Mouse (Mus musculus) CH12.LX (cell line): Measurements from ENCODE around the gene Ankrd10. TPM values are rescaled to one million over a fixed set of nuclear protein-coding genes. Genes with fewer than 3 reads are reported as not detected.

Experiments used
- DNase-seq: peaks from one replicate; pipeline ENCODE4 v3.0.0-alpha.2; 2013; ENCODE audit errors: extremely low read depth
- H3K27ac ChIP-seq: 2 replicates; pipeline ENCODE4 v1.5.1; 2012; ENCODE audit warnings: low read depth, mild to moderate bottlenecking, control low read depth, moderate library complexity; ENCODE audit not compliant: insufficient read depth
- H3K27me3 ChIP-seq: replicated peaks from 2 replicates; pipeline ENCODE3; 2012; ENCODE audit warnings: inconsistent platforms
- H3K36me3 ChIP-seq, 2 experiments: replicated peaks in 1 of 2; 2 replicates each; pipeline versions ENCODE3 to v1.6.1; 2012; ENCODE audit warnings: inconsistent platforms in 1 of 2, low read length in 1 of 2, mild to moderate bottlenecking in 1 of 2, mixed read lengths in 1 of 2, moderate library complexity in 1 of 2; ENCODE audit not compliant: control insufficient read depth in 1 of 2, insufficient read depth in 1 of 2
- H3K4me1 ChIP-seq, 2 experiments: 2 replicates each; pipeline ENCODE4 v1.6.1; 2012; ENCODE audit warnings: inconsistent platforms in 1 of 2, moderate library complexity in 1 of 2; ENCODE audit not compliant: insufficient read depth in 2 of 2, control insufficient read depth in 1 of 2
- H3K4me2 ChIP-seq: 2 replicates; pipeline ENCODE4 v1.6.1; 2012; ENCODE audit warnings: low read depth, mild to moderate bottlenecking, control low read depth; ENCODE audit not compliant: poor library complexity, insufficient read depth, severe bottlenecking
- H3K4me3 ChIP-seq, 3 experiments: fragments of 150-350 bp in 1 of 3; sonication (generic) in 1 of 3; replicated peaks in 1 of 3; 2 replicates each; pipeline versions ENCODE3 to v1.5.1; 2011 to 2012; ENCODE audit warnings: low read depth in 2 of 3, low read length in 2 of 3, mild to moderate bottlenecking in 2 of 3, moderate library complexity in 2 of 3, control low read depth in 1 of 3, improper control_type of control experiment in 1 of 3, inconsistent platforms in 1 of 3, mixed read lengths in 1 of 3; ENCODE audit not compliant: poor library complexity in 1 of 3
- H3K79me2 ChIP-seq: replicated peaks from 2 replicates; pipeline ENCODE4 v1.6.1; 2012; ENCODE audit warnings: mild to moderate bottlenecking, moderate library complexity; ENCODE audit not compliant: control insufficient read depth, poor library complexity, insufficient read depth, severe bottlenecking; ENCODE audit errors: extremely low read depth
- H3K9ac ChIP-seq: 2 replicates; pipeline ENCODE4 v1.6.1; 2012; ENCODE audit warnings: low read depth, mild to moderate bottlenecking, control low read depth, moderate library complexity; ENCODE audit not compliant: insufficient read depth
- H3K9me3 ChIP-seq: replicated peaks from 2 replicates; pipeline ENCODE3; 2012; ENCODE audit warnings: low read length, inconsistent platforms, mixed read lengths
- CHD1 ChIP-seq: IDR thresholded peaks from 2 replicates; pipeline ENCODE4 v1.6.1; 2012; ENCODE audit warnings: low read depth, low read length, improper control_type of control experiment, inconsistent platforms
- CHD2 ChIP-seq: IDR thresholded peaks from 2 replicates; pipeline ENCODE4 v1.6.1; 2011; ENCODE audit warnings: low read length, improper control_type of control experiment
- CTCF ChIP-seq, 2 experiments: IDR thresholded peaks in 1 of 2; conservative IDR thresholded peaks in 1 of 2; 2 replicates each; pipeline ENCODE4 v1.5.1; 2011 to 2012; ENCODE audit warnings: low read depth in 2 of 2, low read length in 2 of 2, improper control_type of control experiment in 1 of 2, inconsistent platforms in 1 of 2, mild to moderate bottlenecking in 1 of 2, moderate library complexity in 1 of 2
- E2F4 ChIP-seq: IDR thresholded peaks from 2 replicates; pipeline ENCODE4 v1.6.1; 2011; ENCODE audit warnings: low read depth, low read length, improper control_type of control experiment; ENCODE audit not compliant: insufficient replicate concordance
- ELF1 ChIP-seq: IDR thresholded peaks from 2 replicates; pipeline ENCODE4 v1.6.1; 2014; ENCODE audit warnings: low read depth, mild to moderate bottlenecking, inconsistent platforms, low read length, improper control_type of control experiment
- EP300 ChIP-seq: IDR thresholded peaks from 2 replicates; pipeline ENCODE4 v1.6.1; 2011; ENCODE audit warnings: low read length, improper control_type of control experiment
- GABPA ChIP-seq: IDR thresholded peaks from 2 replicates; pipeline ENCODE4 v1.6.1; 2012; ENCODE audit warnings: low read depth, low read length, improper control_type of control experiment, inconsistent platforms; ENCODE audit not compliant: insufficient replicate concordance
- JUN ChIP-seq: IDR thresholded peaks from 2 replicates; pipeline ENCODE4 v1.6.1; 2011; ENCODE audit warnings: low read depth, mild to moderate bottlenecking, low read length, improper control_type of control experiment, moderate library complexity; ENCODE audit not compliant: insufficient read depth
- JUND ChIP-seq: conservative IDR thresholded peaks from 2 replicates; pipeline ENCODE4 v1.6.1; 2011; ENCODE audit warnings: low read depth, low read length, improper control_type of control experiment
- MAFK ChIP-seq: IDR thresholded peaks from 2 replicates; pipeline ENCODE4 v1.6.1; 2011; ENCODE audit warnings: low read length, improper control_type of control experiment; ENCODE audit not compliant: insufficient replicate concordance
- MAX ChIP-seq: IDR thresholded peaks from 2 replicates; pipeline ENCODE4 v1.6.1; 2011; ENCODE audit warnings: low read length, improper control_type of control experiment
- MEF2A ChIP-seq: IDR thresholded peaks from 2 replicates; pipeline ENCODE4 v1.6.1; 2014; ENCODE audit warnings: low read depth, mild to moderate bottlenecking, inconsistent platforms, low read length, improper control_type of control experiment, borderline replicate concordance
- MXI1 ChIP-seq: IDR thresholded peaks from 2 replicates; pipeline ENCODE4 v1.6.1; 2011; ENCODE audit warnings: mild to moderate bottlenecking, low read depth, low read length, improper control_type of control experiment
- NELFE ChIP-seq: IDR thresholded peaks from 2 replicates; pipeline ENCODE4 v1.6.1; 2011; ENCODE audit warnings: low read depth, low read length, improper control_type of control experiment
- NRF1 ChIP-seq: IDR thresholded peaks from 2 replicates; pipeline ENCODE4 v1.6.1; 2014; ENCODE audit warnings: low read depth, mild to moderate bottlenecking, inconsistent platforms, low read length, improper control_type of control experiment, moderate library complexity
- RAD21 ChIP-seq: IDR thresholded peaks from 2 replicates; pipeline ENCODE4 v1.6.1; 2011; ENCODE audit warnings: low read depth, mild to moderate bottlenecking, low read length, improper control_type of control experiment, moderate library complexity
- SIN3A ChIP-seq: IDR thresholded peaks from 2 replicates; pipeline ENCODE4 v1.6.1; 2012; ENCODE audit warnings: low read length, improper control_type of control experiment, inconsistent platforms
- SMC3 ChIP-seq: IDR thresholded peaks from 2 replicates; pipeline ENCODE4 v1.6.1; 2011; ENCODE audit warnings: low read depth, low read length, improper control_type of control experiment
- TBP ChIP-seq: conservative IDR thresholded peaks from 2 replicates; pipeline ENCODE4 v1.6.1; 2011; ENCODE audit warnings: low read depth, low read length, improper control_type of control experiment
- TCF12 ChIP-seq: IDR thresholded peaks from 2 replicates; pipeline ENCODE4 v1.6.1; 2014; ENCODE audit warnings: low read depth, mild to moderate bottlenecking, inconsistent platforms, low read length, improper control_type of control experiment
- UBTF ChIP-seq: IDR thresholded peaks from 2 replicates; pipeline ENCODE4 v1.6.1; 2012; ENCODE audit warnings: low read depth, mild to moderate bottlenecking, inconsistent platforms, low read length, improper control_type of control experiment, moderate library complexity
- USF1 ChIP-seq: IDR thresholded peaks from 2 replicates; pipeline ENCODE4 v1.6.1; 2014; ENCODE audit warnings: low read depth, mild to moderate bottlenecking, inconsistent platforms, low read length, improper control_type of control experiment
- ZC3H11A ChIP-seq: IDR thresholded peaks from 2 replicates; pipeline ENCODE4 v1.6.1; 2012; ENCODE audit warnings: low read depth, mild to moderate bottlenecking, inconsistent platforms, low read length, improper control_type of control experiment
- ZKSCAN1 ChIP-seq: IDR thresholded peaks from 2 replicates; pipeline ENCODE4 v1.6.1; 2012; ENCODE audit warnings: low read depth, inconsistent platforms, low read length, improper control_type of control experiment, borderline replicate concordance
- ZNF384 ChIP-seq: IDR thresholded peaks from 2 replicates; pipeline ENCODE4 v1.6.1; 2012; ENCODE audit warnings: low read depth, low read length, improper control_type of control experiment, inconsistent platforms
- dilution Hi-C: fragments of 300-500 bp; cut with MboI; formaldehyde crosslinking; loops from 2 replicates; pipeline ENCODE4 v1.14.3; 2020; ENCODE audit warnings: low sequenced_read_pairs; ENCODE audit not compliant: extremely low pct_unique_long_range_greater_than_20kb, extremely low pct_ligation_motif_present
- in situ Hi-C: fragments of 300-500 bp; cut with MboI; formaldehyde crosslinking; loops from 3 replicates; pipeline ENCODE4 v1.14.3; 2019; ENCODE audit warnings: low sequenced_read_pairs, low pct_ligation_motif_present, low pct_unique_long_range_greater_than_20kb, mixed read lengths
- polyA plus RNA-seq: library from polyadenylated mRNA; unstranded; fragments of >175 nt; gene quantifications from 2 replicates; pipeline ENCODE4 v1.2.1, GENCODE M21; 2012; ENCODE audit warnings: low read depth; ENCODE audit not compliant: insufficient read length
- total RNA-seq, 2 experiments: library from RNA; depleted of rRNA; stranded (reverse); fragments of 300-350 nt in 1 of 2; fragments of >200 nt in 1 of 2; gene quantifications; 2 replicates each; pipeline ENCODE4 v1.2.3; 2012 to 2014

Gene Ankrd10
- total and polyA plus RNA-seq, 3 experiments: 36.9 to 46.9 (median 39.0) TPM

- no peaks in the 10 kb centered on the region for H3K27me3 ChIP-seq
- in situ Hi-C loops: no loop called here
- H3K9me3 ChIP-seq: no peaks in the 10 kb centered on the region
- no peak overlapping the region for H3K9ac ChIP-seq
- peaks cover 3 to 7% of the 10 kb centered on the region in 2 experiments; a peak in 2 of 4 replicates for H3K4me1 ChIP-seq
- H3K36me3 ChIP-seq: peaks cover 0 to 11% of the 10 kb centered on the region in 2 experiments
- H3K4me3 ChIP-seq: no peak overlapping the region
- H3K4me2 ChIP-seq: no peak overlapping the region
- no peak for TF ChIP-seq SIN3A
- no peak for TF ChIP-seq JUN
- TF ChIP-seq MXI1: no peak
- TF ChIP-seq CTCF (conservative IDR thresholded peaks at IDR 0.05 in 1 of 2, IDR thresholded peaks at IDR 0.05 in 1 of 2; ENCODE audit: low read depth in 2 of 2, low read length in 2 of 2): no peak
- TF ChIP-seq NELFE: no peak
- no peak for TF ChIP-seq CHD1
- TF ChIP-seq USF1: no peak
- TF ChIP-seq ELF1: no peak
- dilution Hi-C loops: no loop called here
- H3K27ac ChIP-seq: no peak overlapping the region
- H3K79me2 ChIP-seq: no peaks in the 10 kb centered on the region
- no peak for DNase-seq
Observed at GRCm38 (mm10) chr8:11643123-11643522, 7.6 kb upstream of the Ankrd10 start.

DNA sequence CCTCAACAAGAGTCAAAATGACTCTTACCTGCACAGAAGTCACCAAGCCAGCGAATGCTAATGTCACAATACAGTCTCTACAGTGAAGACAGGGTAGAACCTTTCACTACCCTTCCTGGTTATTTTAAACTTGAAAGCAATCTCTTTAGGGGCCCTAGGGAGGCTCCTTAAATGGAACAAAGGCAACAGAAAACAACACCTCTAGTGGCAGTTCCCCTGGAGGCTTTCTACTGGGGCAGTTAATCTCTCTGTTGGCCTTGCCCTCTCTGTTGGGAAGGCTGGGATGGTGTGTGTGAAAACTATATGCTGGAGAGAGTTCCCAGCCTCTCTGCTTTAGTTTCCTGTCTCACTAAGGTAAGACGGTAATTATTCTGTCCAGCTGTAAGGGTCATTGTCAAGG is 5.0 kb upstream of the Ankrd10 start:
- dilution Hi-C loops: no loop called here
- no peak for TF ChIP-seq TCF12
- TF ChIP-seq SMC3: no peak
- TF ChIP-seq CHD1: no peak
- TF ChIP-seq GABPA: no peak
- TF ChIP-seq ZNF384: no peak
- no peak for TF ChIP-seq ELF1
- TF ChIP-seq CHD2: no peak
- no peak for TF ChIP-seq ZKSCAN1
- TF ChIP-seq ZC3H11A: no peak
- no peak for DNase-seq

DNA sequence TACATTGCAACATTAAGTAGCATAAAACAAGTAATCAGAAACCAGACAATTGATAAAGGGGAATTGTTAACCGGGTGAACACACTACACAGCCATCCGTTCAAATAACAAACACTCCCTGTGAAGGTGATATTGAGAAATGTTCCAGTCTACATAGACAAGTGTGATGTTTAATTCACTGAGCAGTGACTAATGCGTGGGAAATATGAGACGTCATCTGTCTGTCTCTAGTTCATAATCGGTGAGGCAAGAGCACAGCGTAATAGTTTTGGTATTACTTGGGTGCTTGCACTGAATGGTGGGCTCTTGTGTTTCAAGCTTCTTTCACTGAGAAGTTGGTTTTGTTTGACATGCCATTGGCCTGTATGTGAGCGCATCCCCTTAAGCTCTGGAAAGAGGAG is 2.0 kb upstream of the Ankrd10 start:
- no peak for TF ChIP-seq E2F4
- no peak for TF ChIP-seq ZC3H11A
- no peak for TF ChIP-seq ZNF384
- no peak for TF ChIP-seq TCF12
- TF ChIP-seq GABPA: no peak
- no peak for TF ChIP-seq MEF2A
- no peak for TF ChIP-seq MAX
- no peak for TF ChIP-seq MAFK
- TF ChIP-seq UBTF: no peak
- no peak for TF ChIP-seq ZKSCAN1
- no peak for TF ChIP-seq ELF1
- no peak for TF ChIP-seq RAD21
- TF ChIP-seq NRF1: no peak
- no peak for TF ChIP-seq MXI1
- no peak for TF ChIP-seq JUND
- TF ChIP-seq SIN3A: no peak
- TF ChIP-seq TBP: no peak
- no peak for TF ChIP-seq EP300
- no peak for TF ChIP-seq SMC3
- no peaks in the 10 kb centered on the region for H3K27me3 ChIP-seq
- no peak overlapping the region for H3K9ac ChIP-seq
- H3K9me3 ChIP-seq: no peaks in the 10 kb centered on the region
- H3K4me1 ChIP-seq: peaks cover 3 to 20% of the 10 kb centered on the region in 2 experiments; a peak in 3 of 4 replicates
- H3K27ac ChIP-seq: no peak overlapping the region
- H3K79me2 ChIP-seq: peaks cover 23% of the 10 kb centered on the region
- in situ Hi-C loops: no loop called here
- H3K4me3 ChIP-seq: no peak overlapping the region
- dilution Hi-C loops: no loop called here
- DNase-seq: no peak
- H3K36me3 ChIP-seq: peaks cover under 1 to 18% of the 10 kb centered on the region in 2 experiments
- H3K4me2 ChIP-seq: no peak overlapping the region

More for the DNA sequence above, 5.0 kb upstream of the Ankrd10 start:
- Histone ChIP-seq H3K4me2 (no peak overlapping the region), H3K36me3 (peaks cover 0 to 11% of the 10 kb centered on the region in 2 experiments), H3K9ac (no peak overlapping the region), H3K4me1 (peaks cover 3 to 7% of the 10 kb centered on the region in 2 experiments; a peak in 2 of 4 replicates), H3K27ac (no peak overlapping the region), H3K4me3 (no peak overlapping the region), H3K27me3 (no peaks in the 10 kb centered on the region), H3K9me3 (no peaks in the 10 kb centered on the region), H3K79me2 (no peaks in the 10 kb centered on the region)
- in situ Hi-C loops: no loop called here
